Mouse (Mus musculus): ENCODE measurements at regions not wholly inside any gene's neighbourhood (a gene's known extent, or its start where the extent isn't known, plus 50 kb on each side); places are given as distances from the start of the nearest gene placed in this dataset.

DNA sequence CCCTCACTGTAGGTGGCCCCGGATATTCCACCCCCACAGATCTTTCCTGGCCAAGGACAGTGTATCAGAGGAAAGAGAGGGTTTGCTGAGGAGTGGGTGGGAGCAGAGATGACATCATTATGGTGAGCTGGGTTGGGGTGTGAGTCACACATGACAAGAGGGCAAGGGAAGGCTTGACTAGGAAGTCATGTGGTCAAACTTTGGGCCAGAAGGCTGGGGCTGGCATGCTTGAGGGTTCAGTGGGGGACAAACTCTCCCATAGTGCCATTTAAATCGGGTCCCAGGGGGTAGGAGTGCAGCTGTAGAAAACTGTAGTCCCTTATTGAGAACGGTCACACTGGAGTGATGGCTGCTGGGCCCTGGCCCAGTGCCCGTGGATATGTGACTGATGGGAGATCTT lies 67.1 kb upstream of the Laptm4a start:
- TF ChIP-seq ZNF384 (IDR thresholded peaks at IDR 0.05; ENCODE audit: low read depth, low read length) (no peak), CHD2 (IDR thresholded peaks at IDR 0.05; ENCODE audit: low read depth, low read length) (no peak), HCFC1 (IDR thresholded peaks at IDR 0.05; ENCODE audit: borderline replicate concordance, insufficient read depth, low read length) (no peak), ZC3H11A (IDR thresholded peaks at IDR 0.05; ENCODE audit: borderline replicate concordance, low read depth, low read length) (no peak)
